Mouse (Mus musculus) bone marrow, adult 2 months (tissue): ENCODE measurements at regions not wholly inside any gene's neighbourhood (a gene's known extent, or its start where the extent isn't known, plus 50 kb on each side); places are given as distances from the start of the nearest gene placed in this dataset.

Source experiments
- H3K27ac ChIP-seq: fragments of 200-500 bp; 2 replicates; pipeline ENCODE4 v1.5.1; 2012; ENCODE audit warnings: low read depth, mild to moderate bottlenecking, control low read depth, inconsistent platforms, low read length; ENCODE audit not compliant: control insufficient read depth, poor library complexity, insufficient read depth
- H3K4me1 ChIP-seq: fragments of 200-500 bp; 2 replicates; pipeline ENCODE4 v1.6.1; 2011; ENCODE audit warnings: low read length; ENCODE audit not compliant: control insufficient read depth, insufficient read depth
- H3K4me3 ChIP-seq: fragments of 200-500 bp; replicated peaks from 2 replicates; pipeline ENCODE3; 2011; ENCODE audit warnings: mild to moderate bottlenecking, low read depth, low read length, control low read depth; ENCODE audit not compliant: control insufficient read depth
- CTCF ChIP-seq: fragments of 200-500 bp; IDR thresholded peaks from 2 replicates; pipeline ENCODE4 v1.5.1; 2011; ENCODE audit warnings: low read length, control low read depth; ENCODE audit not compliant: control insufficient read depth, insufficient read depth
- POLR2A ChIP-seq: fragments of 200-500 bp; IDR thresholded peaks from 2 replicates; pipeline ENCODE4 v1.6.1; 2011; ENCODE audit warnings: low read depth, mild to moderate bottlenecking, control low read depth, low read length, borderline replicate concordance; ENCODE audit not compliant: control insufficient read depth
- WGBS: fragments of 180-500 bp; shearing (Covaris S2); methylation state at CpG from one replicate; pipeline ENCODE4 v1.1.7; 2018; 5-methylcytosine and 5-hydroxymethylcytosine counted together

DNA sequence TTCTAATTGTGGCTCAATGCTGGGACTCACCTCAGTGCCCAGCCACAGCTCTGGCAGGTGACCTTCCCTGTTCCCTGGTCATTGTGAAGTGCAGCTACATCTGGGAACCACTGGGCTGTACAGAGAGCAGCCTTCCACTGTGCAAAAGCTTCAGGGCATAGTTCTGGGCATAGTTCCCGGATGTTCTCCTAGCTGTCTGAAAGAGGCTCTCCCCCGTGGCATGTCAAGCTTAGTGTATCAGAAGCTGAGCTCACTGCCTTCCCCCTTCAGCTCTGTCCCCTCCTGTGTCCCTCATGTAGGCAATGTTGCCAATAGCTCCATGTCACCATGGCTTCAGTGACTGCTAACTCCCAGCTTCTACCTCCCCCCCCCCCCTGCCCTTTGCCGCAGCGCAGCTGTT lies 75.1 kb downstream of the Foxb1 start:
- Histone ChIP-seq H3K4me1 (no peaks in the 10 kb centered on the region), H3K27ac (no peak overlapping the region), H3K4me3 (no peak overlapping the region)
- WGBS: 68% methylated on average over 4 of the region's 4 CpGs
- TF ChIP-seq CTCF (no peak), POLR2A (no peak)

DNA sequence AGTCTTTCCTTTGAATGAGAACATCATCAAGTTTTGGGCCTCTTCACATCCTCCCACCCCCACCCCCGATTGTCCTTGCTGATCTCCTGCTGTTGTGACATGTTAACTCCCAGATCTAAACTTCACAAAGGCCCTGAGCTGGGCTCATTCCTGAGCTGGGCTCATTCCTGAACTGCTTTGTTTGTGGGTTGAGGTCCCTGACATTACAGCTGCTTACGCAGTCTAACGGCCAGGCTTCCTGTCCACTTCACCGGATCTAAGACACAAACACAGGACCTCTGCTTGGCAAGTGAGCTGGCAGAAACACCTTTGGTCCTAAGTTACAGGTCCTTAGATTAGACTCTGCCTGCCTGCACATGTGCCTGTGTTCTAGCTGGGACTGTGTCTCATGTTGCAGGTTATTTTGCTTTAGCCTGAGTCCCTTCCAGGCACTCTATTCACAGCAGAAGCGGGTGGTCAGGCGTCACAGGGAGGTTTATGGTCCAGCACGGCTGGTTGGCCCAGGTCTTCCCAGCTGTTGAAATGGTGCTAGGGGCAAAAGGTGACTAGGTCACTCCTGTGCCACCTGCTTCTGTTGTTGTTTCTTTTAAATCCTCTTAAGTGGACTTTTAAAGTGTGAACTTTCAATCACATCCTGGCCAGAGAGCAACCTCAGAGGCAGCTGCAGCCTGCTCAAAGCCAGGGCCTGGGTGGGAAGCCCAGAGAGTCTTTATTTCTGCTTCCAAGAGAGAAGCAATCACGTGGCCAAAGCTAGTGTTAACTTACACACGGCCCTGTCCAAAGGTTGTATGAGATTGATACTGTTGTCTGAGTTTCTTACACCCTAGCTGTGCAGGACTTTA lies 79.1 kb downstream of the Foxb1 start:
- no peak overlapping the region for H3K27ac ChIP-seq
- H3K4me1 ChIP-seq: no peaks in the 10 kb centered on the region

DNA sequence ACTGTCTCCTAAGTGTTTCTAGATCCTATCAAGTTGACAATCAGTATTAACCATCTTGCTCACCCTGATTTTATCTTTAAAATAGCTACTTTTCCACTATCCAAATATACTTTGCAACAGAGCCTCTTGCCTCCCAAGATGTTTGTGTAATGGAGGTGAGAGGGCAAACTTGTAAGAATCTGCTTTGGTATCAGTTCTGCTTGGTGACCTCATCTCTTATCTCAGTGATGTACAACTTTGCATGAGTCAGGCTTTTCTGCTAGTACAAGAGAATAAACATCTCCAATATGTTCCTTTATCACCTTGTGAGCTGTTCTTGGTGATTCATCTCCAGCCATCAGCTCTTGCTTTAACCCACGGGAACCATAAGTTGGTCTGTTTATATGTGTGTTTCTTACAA lies 82.1 kb downstream of the Foxb1 start:
- no peaks in the 10 kb centered on the region for H3K4me1 ChIP-seq
- H3K27ac ChIP-seq: no peak overlapping the region
- 83% methylated on average over 1 of the region's 1 CpGs for WGBS
- no peak overlapping the region for H3K4me3 ChIP-seq
- TF ChIP-seq POLR2A: no peak

More for the DNA sequence above, 79.1 kb downstream of the Foxb1 start:
- WGBS: 48% methylated on average over 9 of the region's 9 CpGs
- no peak overlapping the region for H3K4me3 ChIP-seq
- TF ChIP-seq CTCF (no peak), POLR2A (no peak)

DNA sequence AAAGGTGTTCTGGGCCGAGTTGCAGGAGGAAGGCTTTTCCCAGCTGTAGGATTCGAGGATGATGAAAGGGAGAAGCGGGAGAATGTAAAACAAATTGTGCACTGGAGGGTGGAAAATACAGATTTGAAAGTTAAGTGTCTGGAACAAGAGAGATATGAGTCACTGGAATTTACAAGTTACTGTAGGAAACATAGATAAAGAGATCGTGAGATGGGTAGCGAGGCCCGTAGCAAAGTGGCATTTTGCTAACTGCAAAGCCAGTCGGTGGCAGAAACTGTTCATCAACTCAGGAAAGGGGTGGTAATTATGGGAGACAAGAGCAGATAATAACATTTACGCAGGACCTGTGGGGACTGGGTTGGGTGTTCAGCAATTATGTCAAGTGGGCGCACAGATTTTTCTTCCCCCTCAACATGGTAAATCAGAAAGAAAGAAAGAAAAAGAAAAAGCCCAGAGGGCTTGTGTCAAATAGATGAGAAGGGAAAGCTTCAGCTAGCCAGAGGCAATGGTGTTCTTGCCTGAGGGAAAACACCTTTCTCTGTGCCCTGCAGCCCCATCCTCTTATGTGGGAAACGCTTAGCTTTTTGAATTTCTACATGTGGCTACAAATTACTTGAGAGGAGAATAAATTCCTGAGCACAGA lies 87.2 kb downstream of the Foxb1 start:
- Histone ChIP-seq H3K27ac (no peak overlapping the region), H3K4me1 (no peaks in the 10 kb centered on the region; the same call in 1 of the 2 replicates), H3K4me3 (no peak overlapping the region)
- TF ChIP-seq CTCF (no peak), POLR2A (no peak)
- WGBS: 77% methylated on average over 10 of the region's 10 CpGs

DNA sequence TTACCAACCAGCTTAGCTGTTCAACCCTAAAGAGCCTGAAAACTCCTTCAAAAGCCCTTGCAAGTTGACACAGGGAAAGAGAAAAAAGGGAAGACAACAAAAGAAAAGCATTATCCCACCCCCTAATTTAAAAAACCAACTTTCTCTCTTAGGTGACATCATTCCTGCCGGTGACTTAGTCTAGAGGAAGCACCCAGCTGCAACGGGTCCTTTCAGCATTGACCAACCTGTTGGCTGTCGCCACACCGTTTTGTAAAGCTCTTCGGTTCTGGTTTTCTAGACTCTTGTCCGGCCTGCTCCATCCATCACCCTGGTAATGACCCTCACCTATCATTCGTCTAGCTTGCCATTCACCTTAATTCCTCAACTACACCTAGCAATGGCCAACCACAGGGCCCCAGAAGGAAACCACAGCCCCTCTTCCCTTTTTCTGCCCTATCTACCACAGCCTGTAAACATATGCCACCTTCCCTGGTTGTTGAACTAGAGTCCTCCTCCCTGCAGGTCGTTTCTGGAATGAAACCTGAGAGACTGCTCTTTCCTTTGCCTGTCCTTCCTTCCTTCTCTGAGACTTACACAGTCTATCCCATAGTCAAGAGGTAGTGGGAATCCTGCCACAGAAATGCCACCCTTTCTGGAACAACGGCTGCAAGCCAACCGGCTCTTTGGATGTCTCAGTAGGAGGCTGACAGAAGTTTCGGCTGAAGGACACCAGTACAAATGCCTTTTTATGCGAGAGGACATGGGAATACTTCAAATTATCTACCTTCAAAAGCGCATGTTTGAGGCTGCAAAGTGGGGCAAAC lies 87.9 kb downstream of the Foxb1 start:
- no peak for TF ChIP-seq POLR2A
- TF ChIP-seq CTCF: no peak
- H3K4me1 ChIP-seq: no peaks in the 10 kb centered on the region; the same call in 1 of the 2 replicates
- 34% methylated on average over 13 of the region's 13 CpGs for WGBS
- H3K4me3 ChIP-seq: no peak overlapping the region
- H3K27ac ChIP-seq: no peak overlapping the region

DNA sequence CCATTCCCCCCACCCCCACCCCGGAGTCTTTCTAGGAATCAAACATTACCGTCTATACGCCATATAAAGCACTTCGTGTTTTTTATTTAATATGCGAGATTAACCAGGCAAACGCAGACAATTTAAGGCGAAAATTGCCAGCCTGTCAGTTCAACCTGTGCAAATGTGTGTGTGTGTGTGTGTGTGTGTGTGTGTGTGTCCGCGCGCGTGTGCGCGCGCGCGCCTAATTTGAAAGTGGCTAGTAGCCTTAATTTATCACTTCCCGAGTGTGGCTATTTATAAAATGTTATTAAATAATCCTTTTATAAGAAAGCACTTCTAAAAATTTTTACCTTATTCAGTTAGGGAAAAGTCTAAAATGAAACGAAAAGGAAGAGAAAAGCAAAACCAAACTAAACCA lies 89.5 kb downstream of the Foxb1 start:
- WGBS: under 1% methylated on average over 18 of the region's 18 CpGs
- H3K4me1 ChIP-seq: no peaks in the 10 kb centered on the region; the same call in none of the 2 replicates
- no peak overlapping the region for H3K4me3 ChIP-seq
- H3K27ac ChIP-seq: no peak overlapping the region
- TF ChIP-seq POLR2A (no peak), CTCF (no peak)

DNA sequence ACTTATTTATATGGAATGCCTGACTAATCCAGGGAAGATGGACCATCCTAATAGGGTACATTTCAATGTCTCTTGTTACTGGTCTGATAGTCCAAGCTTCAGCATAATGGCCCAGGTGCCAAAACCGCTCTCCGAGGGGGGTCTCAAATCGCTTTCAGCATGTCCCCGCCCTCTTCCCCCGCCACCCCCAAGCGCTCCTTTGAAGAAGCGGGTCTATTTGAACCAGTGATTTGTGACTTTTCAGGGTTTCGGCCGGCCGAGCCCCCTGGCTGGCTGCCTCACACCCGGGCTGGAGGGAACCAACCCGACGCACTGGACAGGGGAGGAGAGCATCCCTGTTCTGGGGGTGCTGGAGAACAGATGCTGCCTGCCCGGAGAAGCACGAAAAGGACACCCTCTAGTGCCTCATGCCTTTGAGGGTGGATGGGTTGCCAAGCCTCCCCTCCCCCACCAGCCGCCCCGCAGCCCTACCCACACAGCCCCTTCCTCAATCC lies 90.1 kb downstream of the Foxb1 start:
- H3K4me1 ChIP-seq: no peaks in the 10 kb centered on the region; the same call in none of the 2 replicates
- H3K27ac ChIP-seq: no peak overlapping the region
- no peak for TF ChIP-seq POLR2A
- 3% methylated on average over 17 of the region's 17 CpGs for WGBS
- H3K4me3 ChIP-seq: no peak overlapping the region
